Mouse (Mus musculus) embryonic stem cell, embryonic (primary cell): ENCODE results near the gene Tmeff2.

Experiments used
- CTCF ChIA-PET, 4 experiments: fragments of 300-600 bp in 2 of 4; fragments of 350-600 bp in 2 of 4; sonication (Branson Sonifier 250); formaldehyde crosslinking; loops; one replicate each; lab custom pipeline; 2022; ENCODE audit warnings: inconsistent platforms in 2 of 4; lab: Charles Lee
- POLR2A ChIA-PET, 4 experiments: fragments of 300-600 bp in 2 of 4; fragments of 350-600 bp in 2 of 4; sonication (Branson Sonifier 250); formaldehyde crosslinking; loops; one replicate each; lab custom pipeline; 2022; ENCODE audit warnings: antibody characterized with exemption in 4 of 4, inconsistent platforms in 1 of 4; lab: Charles Lee

The Tmeff2 gene

GRCm38 (mm10) chr1:51149488-51149887, 249.0 kb downstream of the Tmeff2 start:
- CTCF ChIA-PET = interaction anchor here in 2 of 4 experiments (0.6 to 0.9 kb wide), 5 partner anchors 27 to 448 kb away, joined by 3 to 8 read pairs (median 4); no protein-coding TSS in a partner anchor
- POLR2A ChIA-PET = interaction anchor here in 2 of 4 experiments (0.6 to 0.7 kb wide), 3 partner anchors 71 to 451 kb away, joined by 3 to 6 read pairs (median 6); no protein-coding TSS in a partner anchor

- ChIA-PET CTCF (interaction anchor here in 1 of 4 experiments (0.6 to 0.9 kb wide), 3 partner anchors 174 to 447 kb away, joined by 3 to 4 read pairs (median 4); no protein-coding TSS in a partner anchor), POLR2A (no interaction called here)
Measured at GRCm38 (mm10) chr1:51149890-51150289, 249.4 kb downstream of the Tmeff2 start.

GRCm38 (mm10) chr1:51152017-51152416, 251.6 kb downstream of the Tmeff2 start:
- POLR2A ChIA-PET = no interaction called here
- CTCF ChIA-PET = no interaction called here

- POLR2A ChIA-PET = no interaction called here
- CTCF ChIA-PET = no interaction called here
Measured at GRCm38 (mm10) chr1:51152856-51153255, 252.4 kb downstream of the Tmeff2 start.

GRCm38 (mm10) chr1:51184276-51184675, 283.8 kb downstream of the Tmeff2 start:
- ChIA-PET POLR2A (no interaction called here), CTCF (no interaction called here)

GRCm38 (mm10) chr1:51189008-51189407, 288.6 kb downstream of the Tmeff2 start:
- POLR2A ChIA-PET = no interaction called here
- CTCF ChIA-PET = interaction anchor here in 1 of 4 experiments (0.7 kb wide), 1 partner anchor 139 kb away, joined by 3 read pairs; no protein-coding TSS in a partner anchor

- CTCF ChIA-PET = no interaction called here
- POLR2A ChIA-PET = no interaction called here
Measured at GRCm38 (mm10) chr1:51191253-51191652, 290.8 kb downstream of the Tmeff2 start.

GRCm38 (mm10) chr1:51191872-51192613, 291.6 kb downstream of the Tmeff2 start:
- ChIA-PET POLR2A (no interaction called here), CTCF (interaction anchor here in 1 of 4 experiments (0.6 kb wide), 2 partner anchors 75 to 142 kb away, joined by 4 to 6 read pairs; no protein-coding TSS in a partner anchor)

- POLR2A ChIA-PET = interaction anchor here in 1 of 4 experiments (0.6 kb wide), 1 partner anchor 129 kb away, joined by 3 read pairs; no protein-coding TSS in a partner anchor
- CTCF ChIA-PET = interaction anchor here in 1 of 4 experiments (0.6 kb wide), 1 partner anchor 135 kb away, joined by 6 read pairs; no protein-coding TSS in a partner anchor
Measured at GRCm38 (mm10) chr1:51199088-51199830, 298.8 kb downstream of the Tmeff2 start.

GRCm38 (mm10) chr1:51199954-51200353, 299.5 kb downstream of the Tmeff2 start:
- CTCF ChIA-PET = interaction anchor here in 1 of 4 experiments (0.6 kb wide), 1 partner anchor 134 kb away, joined by 6 read pairs; no protein-coding TSS in a partner anchor
- POLR2A ChIA-PET = interaction anchor here in 1 of 4 experiments (0.6 kb wide), 1 partner anchor 129 kb away, joined by 3 read pairs; no protein-coding TSS in a partner anchor

GRCm38 (mm10) chr1:51215631-51216030, 315.2 kb downstream of the Tmeff2 start:
- POLR2A ChIA-PET = no interaction called here

GRCm38 (mm10) chr1:51216292-51217050, 316.0 kb downstream of the Tmeff2 start:
- CTCF ChIA-PET = no interaction called here
- POLR2A ChIA-PET = no interaction called here

More at GRCm38 (mm10) chr1:51215631-51216030, 315.2 kb downstream of the Tmeff2 start:
- CTCF ChIA-PET = no interaction called here

- POLR2A ChIA-PET = no interaction called here
- CTCF ChIA-PET = no interaction called here
Measured at GRCm38 (mm10) chr1:51217227-51217626, 316.8 kb downstream of the Tmeff2 start.

- CTCF ChIA-PET = no interaction called here
- POLR2A ChIA-PET = no interaction called here
Measured at GRCm38 (mm10) chr1:51225156-51225555, 324.7 kb downstream of the Tmeff2 start.
